Mouse (Mus musculus): Measurements from ENCODE around the gene Creb5.

Creb5 gene

DNA sequence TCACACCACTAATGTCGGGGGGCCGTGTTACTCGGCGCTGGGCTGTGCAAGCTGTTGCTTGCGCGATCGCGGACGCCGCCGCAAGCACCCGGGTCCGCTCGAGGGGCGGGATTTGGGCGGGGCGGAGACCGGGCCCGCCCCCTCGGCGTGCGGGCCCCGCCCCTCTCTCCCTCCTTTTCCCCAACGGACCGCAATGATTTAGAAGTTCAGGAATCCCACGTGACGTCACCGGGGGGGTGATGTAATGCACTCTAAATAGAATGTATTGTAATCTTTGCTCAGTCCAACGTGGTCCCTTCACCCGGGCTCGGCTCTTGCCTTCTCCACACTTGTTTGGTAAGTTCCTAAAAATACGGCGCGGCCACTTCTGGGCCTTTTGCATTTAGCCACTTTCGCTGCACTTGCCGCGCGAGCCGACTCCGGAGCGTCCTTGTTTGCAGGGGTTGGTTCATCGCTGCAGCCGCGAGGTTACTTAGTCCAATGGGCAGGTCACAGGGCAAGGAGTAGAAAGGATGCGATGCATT lies at the start of gene Creb5:
Creb5 (plus strand) TSS at position 233 of the 524 bp plus-strand sequence.
- peak; percentile 95 for DNase-seq (ENCODE audit: low spot score)

- DNase-seq (ENCODE audit: low spot score) = no peak
Observed at GRCm38 (mm10) chr6:53259841-53260240, 27.2 kb upstream of the Creb5 start.

- DNase-seq (ENCODE audit: low spot score) = peak; percentile 47
Observed at GRCm38 (mm10) chr6:53262401-53262800, 24.7 kb upstream of the Creb5 start.

- DNase-seq (ENCODE audit: low spot score) = peak; percentile 83
Observed at GRCm38 (mm10) chr6:53267036-53267435, 20.0 kb upstream of the Creb5 start.

DNA sequence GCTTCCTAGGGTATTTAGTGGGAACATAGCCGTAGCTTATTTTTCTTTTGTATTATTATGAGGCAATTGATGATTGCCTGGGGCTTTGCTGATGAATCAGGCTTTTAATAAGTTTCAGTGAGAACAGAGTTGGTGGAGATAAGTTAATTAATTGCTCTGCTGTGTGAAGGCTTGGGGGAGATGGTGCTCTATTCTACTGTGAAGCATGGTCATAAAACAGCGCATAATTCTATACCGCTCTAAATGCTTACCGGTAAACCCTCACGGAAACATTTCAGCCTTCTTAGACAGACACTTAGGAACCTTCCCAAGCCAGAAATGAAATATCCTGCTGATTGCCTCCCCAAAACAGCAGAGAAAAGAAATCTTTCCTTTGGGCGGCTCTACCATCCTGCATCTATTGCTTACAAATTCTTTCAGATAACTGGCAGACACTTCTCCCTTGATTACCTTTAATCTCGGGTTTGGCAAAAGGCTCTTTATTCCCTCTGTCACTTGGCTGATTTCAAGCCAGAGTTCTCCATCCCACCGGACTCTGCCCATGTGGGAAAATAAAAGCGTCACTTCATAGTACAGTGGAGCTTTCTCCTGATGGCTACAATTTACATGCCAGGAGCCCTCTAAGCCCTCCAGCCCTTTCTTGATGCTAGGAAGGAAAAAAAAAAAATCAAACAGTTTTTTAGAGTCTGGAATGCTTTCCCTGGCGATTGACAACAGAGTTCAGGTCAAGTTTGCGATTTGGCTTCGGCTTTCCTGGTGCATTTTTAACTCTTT lies 19.2 kb upstream of the Creb5 start:
- DNase-seq (ENCODE audit: low spot score) = peak; percentile 45

DNA sequence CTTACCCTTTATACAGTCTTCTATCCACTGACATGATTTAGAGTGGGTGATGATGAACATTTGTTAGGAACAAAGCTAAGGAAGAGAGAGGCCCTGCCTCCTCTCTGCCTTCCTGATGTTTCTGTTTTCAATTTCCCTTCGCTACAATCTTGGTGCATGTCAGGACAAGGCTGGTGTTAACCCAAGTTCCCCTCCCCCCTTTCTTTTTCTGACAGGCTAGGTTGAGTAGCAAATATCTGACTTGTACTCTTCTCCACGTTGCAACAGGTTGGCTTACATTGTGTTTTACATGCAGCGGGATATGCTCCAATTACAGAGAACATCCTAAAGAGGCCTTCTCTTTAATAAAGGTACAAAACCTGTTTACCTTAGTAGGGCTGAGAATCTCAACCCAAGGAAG lies 15.9 kb upstream of the Creb5 start:
- no peak for DNase-seq (ENCODE audit: low spot score)

DNA sequence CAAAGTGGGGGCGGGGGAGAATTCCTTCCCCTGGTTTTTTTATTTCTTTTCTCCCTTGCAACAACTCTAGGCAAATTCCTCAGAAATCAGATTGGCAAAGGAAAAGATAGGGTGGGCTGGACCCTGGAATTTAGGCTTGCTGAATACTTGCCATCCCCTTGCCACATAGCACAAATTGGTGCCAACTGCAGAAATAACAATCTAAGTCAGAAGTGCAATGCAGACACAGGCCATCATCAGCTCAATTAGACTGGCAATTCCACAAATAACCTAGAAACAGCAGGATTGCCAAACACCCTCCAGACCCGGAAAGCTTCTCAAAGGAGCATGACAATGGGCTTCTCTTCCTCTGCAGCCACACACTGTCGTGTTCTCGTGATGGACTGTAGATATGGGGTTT lies 15.4 kb upstream of the Creb5 start:
- DNase-seq (ENCODE audit: low spot score) = no peak

- DNase-seq (ENCODE audit: low spot score) = peak; percentile 65
Observed at GRCm38 (mm10) chr6:53286389-53287037, 557 bp upstream of the Creb5 start.

GRCm38 (mm10) chr6:53287562-53288381 lies 702 bp downstream of the Creb5 start:
- DNase-seq (ENCODE audit: low spot score) = peak; percentile 64

GRCm38 (mm10) chr6:53288584-53289558 lies 1.8 kb downstream of the Creb5 start:
- peak; percentile 48 for DNase-seq (ENCODE audit: low spot score)

DNA sequence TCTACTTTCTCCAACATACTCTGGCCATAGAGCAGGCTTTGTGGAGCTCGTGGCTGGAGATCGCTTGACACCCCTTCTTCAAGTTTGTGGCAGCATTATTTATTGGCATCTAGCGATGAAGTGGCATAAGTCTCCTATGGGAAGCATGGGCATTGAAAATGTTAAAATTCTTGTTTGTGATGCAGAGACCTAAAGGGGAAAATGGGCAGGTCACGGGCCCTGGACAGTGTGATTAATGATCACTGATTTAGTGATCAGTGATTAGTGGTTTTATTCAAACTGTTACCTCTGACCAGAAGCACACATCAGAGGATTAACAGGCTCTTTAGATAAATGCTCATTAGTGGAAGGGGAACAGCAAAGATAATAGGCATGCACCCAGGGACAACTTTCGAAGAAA lies 2.6 kb downstream of the Creb5 start:
- DNase-seq (ENCODE audit: low spot score) = peak; percentile 42

DNA sequence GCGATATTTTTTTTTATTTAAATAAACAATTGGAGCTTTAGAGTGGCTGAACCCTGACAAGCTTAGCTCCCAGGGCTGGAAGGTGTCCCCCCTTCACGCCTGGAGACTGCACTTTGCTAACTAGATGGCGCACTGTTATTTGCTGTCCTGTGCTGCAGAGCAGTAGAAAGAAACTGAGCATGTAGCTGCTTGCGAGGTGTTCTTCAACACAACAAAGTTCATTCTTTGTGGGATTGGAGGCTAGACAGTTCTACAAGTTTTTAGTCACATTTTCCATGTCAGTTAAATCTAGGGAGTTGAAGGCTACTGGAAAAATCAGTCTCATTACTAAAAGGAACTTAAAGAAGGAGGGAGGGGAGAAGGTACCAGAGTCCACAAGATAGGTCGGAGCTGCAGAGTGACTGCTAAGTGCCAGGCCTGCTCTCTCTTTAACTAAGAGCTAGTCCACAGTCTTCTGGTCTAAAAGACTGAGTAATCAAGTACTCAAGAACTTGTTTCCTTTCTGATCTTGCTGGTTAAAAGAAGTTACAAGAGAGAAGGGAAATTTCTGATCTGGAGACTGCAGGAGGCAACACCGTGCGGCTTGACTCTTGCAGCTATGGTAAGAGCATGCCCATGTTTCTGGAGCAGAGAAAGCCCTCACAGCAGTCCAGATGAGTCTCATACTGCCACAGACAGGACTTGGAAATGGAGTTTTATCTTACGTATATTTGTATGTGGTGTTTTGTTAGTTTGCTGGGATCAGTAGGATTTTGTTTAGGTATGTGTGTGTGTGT lies 3.3 kb downstream of the Creb5 start:
- peak; percentile 69 for DNase-seq (ENCODE audit: low spot score)

GRCm38 (mm10) chr6:53292931-53293330 lies 5.9 kb downstream of the Creb5 start:
- DNase-seq (ENCODE audit: low spot score) = no peak

DNA sequence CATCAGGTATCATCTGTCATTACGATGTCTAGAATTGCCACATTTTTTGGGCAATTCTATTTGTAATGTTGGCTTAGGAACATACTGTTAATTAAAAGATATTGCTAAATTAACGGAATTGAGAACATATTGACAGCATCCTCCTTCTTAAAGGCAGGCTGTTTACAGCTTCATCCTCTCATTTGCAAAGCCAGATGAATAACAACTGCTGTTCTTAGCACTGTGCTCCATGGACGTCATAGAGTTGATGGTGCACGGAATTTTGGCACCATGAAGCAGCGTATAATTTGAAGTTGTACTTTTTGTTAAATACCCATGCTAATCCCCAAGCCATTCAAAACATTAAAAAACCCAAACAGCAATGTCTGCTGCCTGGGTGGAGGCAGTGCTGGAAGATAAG lies 10.8 kb downstream of the Creb5 start:
- DNase-seq (ENCODE audit: low spot score) = no peak

- no peak for DNase-seq (ENCODE audit: low spot score)
Observed at GRCm38 (mm10) chr6:53304201-53304600, 17.1 kb downstream of the Creb5 start.

GRCm38 (mm10) chr6:53306156-53306555 lies 19.1 kb downstream of the Creb5 start:
- no peak for DNase-seq (ENCODE audit: low spot score)

DNA sequence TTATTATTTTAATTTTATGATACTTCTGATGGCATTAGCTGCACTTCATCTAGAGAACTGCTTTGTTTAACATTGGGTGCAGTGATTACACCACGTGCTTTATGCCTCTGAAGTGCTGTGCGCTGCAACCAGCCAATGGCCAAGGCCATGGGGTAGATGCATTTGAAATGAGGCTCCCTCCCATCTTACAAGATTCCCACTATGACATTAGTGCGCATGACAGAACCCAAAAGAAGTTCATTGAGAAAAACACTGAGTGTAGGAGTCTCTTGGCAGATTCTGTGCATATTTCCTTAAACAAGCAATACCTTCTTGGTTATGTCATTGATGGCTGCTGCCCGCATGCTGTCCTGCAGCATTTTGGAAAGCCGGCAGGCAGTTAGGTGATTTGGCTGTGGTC lies 19.6 kb downstream of the Creb5 start:
- no peak for DNase-seq (ENCODE audit: low spot score)

DNA sequence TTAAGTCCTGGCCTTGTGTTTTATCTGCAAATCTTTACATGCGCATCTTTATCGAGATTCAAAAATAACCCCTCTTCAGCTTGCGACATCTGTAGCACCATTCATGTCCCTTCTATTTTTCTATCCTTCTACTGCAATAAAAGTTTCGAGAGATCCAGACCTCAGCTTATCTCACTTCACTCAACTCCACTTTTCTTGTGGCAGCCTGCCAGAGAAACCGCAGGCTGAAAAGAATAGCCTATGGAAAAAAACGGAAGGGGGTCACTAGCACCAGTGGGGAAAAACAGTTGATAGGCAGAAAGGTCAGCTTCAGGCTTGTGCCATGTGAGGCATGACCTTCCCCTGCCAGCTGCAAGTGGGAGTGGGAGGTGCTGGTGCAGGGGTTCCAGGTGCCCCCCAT lies 21.6 kb downstream of the Creb5 start:
- DNase-seq (ENCODE audit: low spot score) = no peak

DNA sequence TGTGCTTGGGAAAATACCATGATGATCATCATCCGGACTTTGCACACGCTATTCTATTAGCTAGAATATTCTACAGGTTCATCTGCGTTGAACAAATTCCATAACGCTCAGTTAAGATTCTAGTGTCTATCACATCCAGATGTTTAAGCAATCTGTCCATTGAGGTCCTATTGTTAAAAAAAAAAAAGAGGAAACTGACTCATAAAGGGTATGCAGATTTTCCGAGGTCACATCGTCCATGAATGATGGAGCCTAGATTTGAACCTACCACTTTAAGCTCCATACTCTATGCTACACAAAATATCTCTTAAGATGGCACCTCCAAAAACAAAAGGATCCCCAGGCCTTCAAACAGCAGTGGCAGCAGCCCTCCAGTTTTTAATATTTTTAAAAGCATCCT lies 26.5 kb downstream of the Creb5 start:
- no peak for DNase-seq (ENCODE audit: low spot score)

DNA sequence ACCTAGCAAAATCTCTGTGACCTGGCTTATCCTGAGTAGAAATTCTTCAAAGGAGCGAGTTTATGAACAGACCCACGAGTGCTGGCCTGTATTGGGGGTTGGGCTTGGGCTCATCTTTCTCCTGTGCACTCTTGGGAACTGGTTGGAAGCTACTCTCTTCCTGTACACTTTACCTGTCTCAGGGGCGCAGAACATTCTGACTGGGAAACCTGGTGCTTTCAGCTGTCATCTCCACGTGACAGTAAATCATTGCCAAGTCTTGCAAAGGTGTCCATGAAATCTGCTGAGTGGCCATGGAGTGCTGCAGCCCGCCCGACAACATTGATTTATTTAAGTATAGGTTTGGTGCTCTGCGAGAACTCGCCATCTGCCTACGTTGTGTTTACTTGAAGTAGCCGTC lies 27.1 kb downstream of the Creb5 start:
- peak; percentile 32 for DNase-seq (ENCODE audit: low spot score)

Measured in embryo, embryonic 10.5 days (tissue).